Mouse (Mus musculus) heart, postnatal 14 days (tissue): ENCODE results near the gene Sdccag8. TPM values are rescaled to one million over a fixed set of nuclear protein-coding genes. Genes with fewer than 3 reads are reported as not detected.

ENCODE experiments used
- DNase-seq, 2 experiments: peaks; one replicate each; pipeline ENCODE4 v3.0.0; 2021 to 2022
- intact Hi-C: fragments of 180-260 bp; cut with DNase I; formaldehyde crosslinking; loops from one replicate; pipeline ENCODE4 v1.15.1; 2025
- long read RNA-seq, 2 experiments: library from polyadenylated mRNA; stranded (forward); transcript quantifications; one replicate each; pipeline ENCODE4 v2.0.0; 2021
- total RNA-seq, 2 experiments: library from RNA; stranded (reverse); gene quantifications; 2 replicates each; pipeline ENCODE4 v1.2.3; 2021

Gene Sdccag8
- total RNA-seq: 1 to 10 TPM; 5.2 to 5.9 TPM
- long read RNA-seq, experiment 1, transcript Sdccag8-201 (18 exons, 2,776 nt): major isoform, 5 of 10 reads
- long read RNA-seq, experiment 1, partial matches to known transcripts: 3 of 10 reads
- long read RNA-seq, experiment 1, other reads (novel, unspliced or antisense): 2 of 10 reads
- long read RNA-seq, experiment 2, transcript Sdccag8-201 (18 exons, 2,776 nt): major isoform, 5 of 8 reads
- long read RNA-seq, experiment 2, partial matches to known transcripts: 0 of 8 reads
- long read RNA-seq, experiment 2, other reads (novel, unspliced or antisense): 3 of 8 reads

DNA sequence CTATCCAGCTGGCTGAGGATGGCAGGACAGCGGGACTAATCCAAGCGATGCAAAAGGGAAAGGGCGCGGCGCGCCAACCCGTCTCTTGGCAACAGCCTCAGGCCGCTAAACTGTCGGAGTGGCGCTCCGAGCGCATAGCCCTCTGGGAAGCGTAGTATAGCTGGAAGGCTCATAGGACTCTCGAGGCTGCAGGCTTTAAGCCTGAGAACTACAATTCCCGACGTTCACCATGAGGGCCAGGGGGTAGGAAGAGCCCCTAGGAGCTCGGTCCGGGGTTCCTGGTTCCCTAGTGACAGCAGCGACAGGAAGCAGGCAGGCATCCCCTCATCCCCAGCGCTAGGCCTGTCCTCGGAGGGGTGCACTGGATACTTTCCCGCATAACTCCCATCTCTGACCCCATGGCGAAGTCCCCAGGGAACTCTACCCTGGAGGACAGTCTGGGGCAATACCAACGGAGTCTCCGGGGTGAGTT is at the start of gene Sdccag8:
Gene Sdccag8 (plus strand): TSS at position 70 of the 472 bp plus-strand sequence.
- peak; percentile 92 to 93 for DNase-seq
- intact Hi-C loops: no loop called here

DNA sequence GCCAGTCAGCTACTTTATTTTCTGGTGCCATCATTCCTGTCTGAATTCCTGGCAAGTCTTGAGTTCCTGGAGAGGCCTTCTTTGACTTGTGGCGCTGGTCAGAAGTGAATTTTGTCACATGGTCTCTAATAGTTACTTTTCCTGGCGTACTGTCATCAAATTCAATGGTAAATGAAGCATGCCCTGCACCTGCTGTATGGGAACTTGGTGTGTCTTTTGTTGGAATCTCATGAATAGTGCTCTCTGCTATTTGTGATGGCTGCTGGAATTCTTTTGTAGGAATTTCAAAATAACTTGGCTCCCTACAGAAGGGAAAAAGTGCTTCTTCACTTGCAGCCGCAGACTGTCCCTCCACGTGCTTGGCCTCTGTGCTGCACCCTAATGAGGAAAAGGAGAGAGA is 39.9 kb upstream of the Sdccag8 start:
- DNase-seq: no peak
- intact Hi-C loops: no loop called here

- DNase-seq: no peak
- intact Hi-C loops: no loop called here
These were observed 25.1 kb upstream of the Sdccag8 start for GRCm38 (mm10) chr1:176789326-176789725.

GRCm38 (mm10) chr1:176792175-176792574 is 22.3 kb upstream of the Sdccag8 start:
- intact Hi-C loops: no loop called here
- no peak for DNase-seq

DNA sequence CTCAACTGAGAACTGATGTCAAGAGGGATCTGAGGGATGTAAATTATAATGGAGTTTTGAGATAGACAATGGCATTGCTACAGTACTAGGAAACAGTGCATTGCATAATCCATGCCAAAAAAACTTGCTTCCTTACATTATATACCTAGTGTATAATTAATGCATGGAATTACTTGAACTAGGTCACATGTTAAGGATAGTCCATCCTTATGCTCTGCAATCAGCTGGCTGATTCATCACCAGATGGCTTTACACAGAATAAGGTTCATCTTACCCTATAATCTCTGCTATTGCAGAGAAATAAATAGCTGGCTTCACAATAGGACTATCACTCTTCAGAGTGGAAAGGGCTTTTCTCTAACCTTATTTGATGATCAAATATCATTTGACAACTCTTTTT is 15.8 kb upstream of the Sdccag8 start:
- intact Hi-C loops: no loop called here
- DNase-seq: no peak

DNA sequence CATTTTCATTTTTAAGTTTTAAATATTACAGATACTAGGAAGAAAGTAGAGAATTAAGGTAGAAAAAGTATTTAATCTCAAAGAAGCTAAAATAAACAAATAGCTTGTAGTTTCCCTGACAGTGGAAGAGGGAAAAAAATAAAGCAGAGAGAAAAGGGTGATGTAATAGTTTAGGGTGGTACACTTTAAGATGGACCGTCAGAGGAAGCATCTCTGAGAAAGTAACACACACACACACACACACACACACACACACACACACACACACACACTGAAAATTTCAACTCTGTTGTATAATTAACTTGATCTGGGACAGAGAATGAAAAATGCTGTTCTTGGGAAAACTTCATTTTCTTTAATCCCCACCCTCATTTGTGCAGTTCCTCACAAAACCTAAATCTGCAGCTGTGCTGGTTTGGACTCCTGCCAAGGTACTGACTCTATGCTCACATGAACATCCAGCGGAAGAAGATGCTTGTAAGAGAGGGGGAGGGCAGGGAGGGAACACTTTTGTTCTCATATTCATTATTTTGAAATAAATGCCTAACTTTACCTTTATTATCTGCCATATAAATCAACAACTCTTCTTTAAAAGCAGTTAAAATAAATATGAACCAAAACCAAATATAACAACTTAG is 13.6 kb upstream of the Sdccag8 start:
- intact Hi-C loops: no loop called here
- peak; percentile 61 to 68 for DNase-seq

- DNase-seq: no peak
- intact Hi-C loops: no loop called here
These were observed 4.3 kb upstream of the Sdccag8 start for GRCm38 (mm10) chr1:176810161-176810560.

GRCm38 (mm10) chr1:176811892-176812291 is 2.6 kb upstream of the Sdccag8 start:
- intact Hi-C loops: no loop called here

GRCm38 (mm10) chr1:176812491-176813291 is 1.8 kb upstream of the Sdccag8 start:
- intact Hi-C loops: no loop called here
- DNase-seq: no peak

More at GRCm38 (mm10) chr1:176811892-176812291, 2.6 kb upstream of the Sdccag8 start:
- no peak for DNase-seq

- peak; percentile 69 to 71 for DNase-seq
- intact Hi-C loops: no loop called here
These were observed 996 bp upstream of the Sdccag8 start for GRCm38 (mm10) chr1:176813292-176814035.

DNA sequence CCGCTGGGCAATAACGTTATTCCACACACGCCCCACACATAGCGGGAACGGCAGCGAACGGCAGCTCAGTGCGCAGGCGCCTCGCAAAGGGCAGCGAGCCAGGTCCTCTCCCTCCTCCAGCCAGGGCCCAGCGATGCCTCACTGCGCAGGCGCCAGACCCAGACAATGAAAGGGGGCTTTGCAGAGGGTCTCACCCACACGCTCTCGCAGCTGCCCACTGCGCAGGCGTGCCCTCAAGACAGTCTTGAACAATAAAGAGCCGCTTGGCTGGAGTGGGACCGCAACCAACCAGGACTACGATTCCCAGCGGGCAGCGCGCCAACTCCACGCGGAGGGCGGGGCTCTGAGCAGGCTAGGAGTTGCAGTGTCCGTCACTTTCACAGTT is 432 bp upstream of the Sdccag8 start, which contains the start of gene Cep170:
Gene Cep170 (minus strand): TSS at position 32 of the 385 bp plus-strand sequence.
- peak; percentile 99 for DNase-seq
- intact Hi-C loops: no loop called here

DNA sequence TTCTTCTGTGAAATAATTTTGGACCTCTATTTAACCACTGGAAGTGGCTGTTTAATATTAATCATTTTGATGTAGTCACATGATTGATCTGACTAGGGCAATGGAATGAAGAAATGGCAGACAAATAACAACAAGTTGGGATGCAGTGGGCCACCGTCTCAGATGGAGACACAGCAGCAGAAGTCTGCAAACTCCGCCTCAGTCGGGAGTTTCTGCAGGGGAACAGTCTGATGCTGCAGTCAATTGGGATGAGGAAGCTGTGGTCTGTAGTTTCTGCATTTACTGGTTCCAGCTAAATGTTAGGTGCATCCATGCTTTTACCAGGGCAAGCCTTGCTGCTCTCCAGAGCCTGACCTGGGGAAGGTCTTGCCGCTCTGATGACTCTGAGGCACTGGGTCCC is 2.3 kb downstream of the Sdccag8 start:
- DNase-seq: no peak
- intact Hi-C loops: no loop called here

DNA sequence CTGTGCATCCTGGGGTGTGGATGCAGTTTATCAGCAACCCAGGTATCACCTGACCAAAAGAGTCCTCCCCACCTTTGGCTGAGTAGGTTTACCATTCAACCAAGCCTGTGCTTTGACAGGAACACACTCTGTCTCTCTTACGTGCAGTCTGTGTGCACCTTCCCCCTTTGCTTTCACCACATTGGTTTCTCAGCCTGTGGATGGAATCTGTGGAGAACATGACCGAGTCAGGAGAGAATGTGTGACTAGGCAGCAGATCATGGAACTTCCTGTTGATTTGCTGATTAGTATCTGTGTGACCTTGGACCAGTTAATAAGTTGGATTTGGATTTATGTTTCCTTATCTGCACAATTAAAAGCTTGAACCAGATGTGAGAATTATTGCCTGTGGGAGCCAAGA is 3.7 kb downstream of the Sdccag8 start:
- DNase-seq: no peak
- intact Hi-C loops: no loop called here

GRCm38 (mm10) chr1:176818763-176819162 is 4.3 kb downstream of the Sdccag8 start:
- DNase-seq: peak; percentile 49 to 71
- intact Hi-C loops: no loop called here

- intact Hi-C loops: no loop called here
- DNase-seq: no peak
These were observed 7.5 kb downstream of the Sdccag8 start for GRCm38 (mm10) chr1:176821929-176822328.

DNA sequence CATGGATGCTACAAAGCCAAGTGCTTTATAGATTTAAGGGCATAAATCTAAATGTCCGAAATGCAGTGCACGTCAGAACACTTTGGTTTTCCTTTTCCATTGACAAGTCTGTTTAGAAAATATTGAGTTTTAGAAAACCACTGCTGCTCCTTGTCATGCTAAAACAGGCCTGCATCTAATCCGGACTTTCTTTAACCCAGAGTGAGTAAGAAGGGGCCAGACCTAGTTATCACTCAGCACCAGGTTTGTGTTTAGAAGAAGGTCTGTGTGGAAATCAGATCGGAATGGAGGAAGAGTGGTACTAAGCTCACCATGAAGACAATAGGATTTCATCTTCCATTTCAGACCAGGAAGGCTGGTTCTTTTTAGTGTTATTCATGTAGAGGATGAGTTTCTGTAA is 8.5 kb downstream of the Sdccag8 start:
- DNase-seq: no peak
- intact Hi-C loops: no loop called here

GRCm38 (mm10) chr1:176823889-176824288 is 9.4 kb downstream of the Sdccag8 start:
- no peak for DNase-seq

DNA sequence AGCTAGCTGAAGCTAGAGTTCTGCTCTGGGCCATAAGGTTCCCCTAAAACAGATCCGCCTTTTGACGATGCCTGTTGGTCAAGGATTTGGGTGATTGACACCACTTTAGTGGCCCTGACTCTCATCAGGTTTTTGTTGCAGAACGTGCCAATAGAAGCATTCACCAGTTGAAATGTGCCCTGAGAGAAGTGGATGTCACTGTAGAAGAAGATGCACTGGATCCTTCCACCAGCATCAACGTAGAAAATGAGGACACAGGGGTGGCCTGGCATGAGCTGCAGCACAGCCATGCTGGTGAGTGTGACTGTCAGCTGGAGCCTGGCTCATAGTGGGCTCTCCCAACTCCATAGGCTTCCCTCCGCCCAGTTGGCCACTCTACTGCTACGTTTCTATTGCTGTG is 10.2 kb downstream of the Sdccag8 start:
- intact Hi-C loops: no loop called here
- DNase-seq: no peak

More at GRCm38 (mm10) chr1:176823889-176824288, 9.4 kb downstream of the Sdccag8 start:
- intact Hi-C loops: no loop called here

DNA sequence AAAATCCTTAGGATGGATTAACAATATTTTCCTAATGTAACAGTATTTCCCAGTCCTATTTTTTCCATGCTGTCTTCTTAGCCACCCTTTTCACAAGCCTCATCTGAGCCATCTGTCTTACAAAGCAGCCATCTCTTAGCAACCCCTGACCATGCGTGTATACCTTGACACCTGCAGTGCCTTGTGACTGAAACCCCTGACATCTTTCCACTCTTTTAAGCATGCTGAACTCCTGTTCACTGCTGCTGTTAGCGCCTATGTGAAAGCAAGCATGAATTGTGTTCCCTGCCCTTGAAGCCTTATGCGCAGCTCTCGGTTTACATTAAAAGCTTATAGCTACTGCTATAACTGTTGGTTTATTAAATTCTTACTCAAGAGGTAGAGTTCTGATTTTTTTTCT is 10.6 kb downstream of the Sdccag8 start:
- intact Hi-C loops: no loop called here
- DNase-seq: no peak

GRCm38 (mm10) chr1:176826186-176826585 is 11.7 kb downstream of the Sdccag8 start:
- intact Hi-C loops: no loop called here
- DNase-seq: no peak
